Mouse (Mus musculus): ENCODE results near the gene Nell1.

GRCm38 (mm10) chr7:50422422-50423195 is 447.9 kb downstream of the Nell1 start:
- TF ChIP-seq CTCF (IDR thresholded peaks at IDR 0.05; ENCODE audit: low read depth, low read length) = no peak
- TF ChIP-seq POLR2A (IDR thresholded peaks at IDR 0.05; ENCODE audit: extremely low read depth, insufficient read depth, low read length) = no peak

All from liver, adult 2 months (tissue).